Mouse (Mus musculus): ENCODE results near the gene Trpc2. TPM values are rescaled to one million over a fixed set of nuclear protein-coding genes. Genes with fewer than 3 reads are reported as not detected.
A peak's percentile ranks its signal among the peaks of the same experiment; 100 is the strongest.

The Trpc2 gene
- polyA plus RNA-seq, 1 experiment, result not detected

- no peaks in the 10 kb centered on the region for H3K27me3 ChIP-seq (ENCODE audit: control insufficient read depth, insufficient read depth, low read length)
- H3K27ac ChIP-seq (ENCODE audit: control insufficient read depth, insufficient read depth, low read depth, low read length), result no peak overlapping the region
- no peak overlapping the region for H3K4me3 ChIP-seq (ENCODE audit: control insufficient read depth, low read depth, low read length)
- H3K36me3 ChIP-seq (ENCODE audit: control insufficient read depth, insufficient read depth, low read length), result no peaks in the 10 kb centered on the region
- no peak for TF ChIP-seq POLR2A (IDR thresholded peaks at IDR 0.05; ENCODE audit: control insufficient read depth, low read depth, low read length)
- TF ChIP-seq CTCF (IDR thresholded peaks at IDR 0.05; ENCODE audit: control insufficient read depth, insufficient read depth, insufficient replicate concordance, low read depth, low read length), result no peak
- peaks cover 29% of the 10 kb centered on the region for H3K4me1 ChIP-seq (ENCODE audit: control insufficient read depth, insufficient read depth, low read length)
These were observed 19.8 kb downstream of the Trpc2 start for GRCm38 (mm10) chr7:102102696-102103095.

DNA sequence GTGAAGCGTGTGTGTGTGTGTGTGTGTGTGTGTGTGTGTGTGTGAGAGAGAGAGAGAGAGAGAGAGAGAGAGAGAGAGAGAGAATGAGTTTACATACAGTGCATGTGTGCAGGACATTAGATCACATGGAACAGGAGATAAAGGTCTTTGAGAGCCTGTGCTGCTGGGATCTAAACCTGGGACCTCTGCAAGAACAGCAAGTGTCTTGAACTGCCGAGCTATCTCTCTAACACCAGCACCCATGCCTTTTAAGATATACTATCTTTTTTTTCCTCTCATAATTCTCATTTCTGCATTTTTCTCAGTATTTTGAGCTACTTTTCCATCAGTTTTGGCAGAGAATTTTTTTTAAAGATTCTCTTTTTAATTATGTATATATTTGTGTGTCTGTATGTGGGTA, 20.6 kb downstream of the Trpc2 start:
- H3K4me1 ChIP-seq (ENCODE audit: control insufficient read depth, insufficient read depth, low read length), result peaks cover 29% of the 10 kb centered on the region
- H3K27me3 ChIP-seq (ENCODE audit: control insufficient read depth, insufficient read depth, low read length), result no peaks in the 10 kb centered on the region
- no peak overlapping the region for H3K27ac ChIP-seq (ENCODE audit: control insufficient read depth, insufficient read depth, low read depth, low read length)
- no peaks in the 10 kb centered on the region for H3K36me3 ChIP-seq (ENCODE audit: control insufficient read depth, insufficient read depth, low read length)
- H3K4me3 ChIP-seq (ENCODE audit: control insufficient read depth, low read depth, low read length), result no peak overlapping the region
- TF ChIP-seq CTCF (IDR thresholded peaks at IDR 0.05; ENCODE audit: control insufficient read depth, insufficient read depth, insufficient replicate concordance, low read depth, low read length), result no peak
- TF ChIP-seq POLR2A (IDR thresholded peaks at IDR 0.05; ENCODE audit: control insufficient read depth, low read depth, low read length), result no peak

DNA sequence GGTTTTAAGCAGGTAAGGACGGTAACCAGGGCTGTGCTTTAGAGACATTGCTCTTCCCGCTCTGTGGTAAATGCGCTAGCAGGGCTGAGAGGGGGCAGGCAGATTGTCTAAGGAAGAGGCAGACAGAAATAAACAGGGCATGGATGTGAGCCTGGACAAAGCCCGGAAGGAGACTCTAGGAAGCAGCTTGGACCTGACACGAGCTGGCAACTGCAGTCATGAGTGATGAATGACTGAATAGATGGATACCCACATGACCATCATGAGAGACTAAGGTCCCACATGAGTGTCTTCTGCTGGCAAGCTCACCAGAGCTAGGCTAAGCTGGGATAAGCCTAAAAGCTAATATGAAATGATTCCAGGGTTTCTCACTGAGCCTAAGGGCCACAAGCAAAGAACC, 21.2 kb downstream of the Trpc2 start:
- TF ChIP-seq CTCF (IDR thresholded peaks at IDR 0.05; ENCODE audit: control insufficient read depth, insufficient read depth, insufficient replicate concordance, low read depth, low read length) (no peak), POLR2A (IDR thresholded peaks at IDR 0.05; ENCODE audit: control insufficient read depth, low read depth, low read length) (no peak)
- Histone ChIP-seq H3K36me3 (ENCODE audit: control insufficient read depth, insufficient read depth, low read length) (no peaks in the 10 kb centered on the region), H3K4me3 (ENCODE audit: control insufficient read depth, low read depth, low read length) (no peak overlapping the region), H3K27ac (ENCODE audit: control insufficient read depth, insufficient read depth, low read depth, low read length) (no peak overlapping the region), H3K4me1 (ENCODE audit: control insufficient read depth, insufficient read depth, low read length) (peaks cover 24% of the 10 kb centered on the region), H3K27me3 (ENCODE audit: control insufficient read depth, insufficient read depth, low read length) (no peaks in the 10 kb centered on the region)

- no peaks in the 10 kb centered on the region for H3K36me3 ChIP-seq (ENCODE audit: control insufficient read depth, insufficient read depth, low read length)
- H3K4me1 ChIP-seq (ENCODE audit: control insufficient read depth, insufficient read depth, low read length), result peaks cover 9% of the 10 kb centered on the region
- no peaks in the 10 kb centered on the region for H3K27me3 ChIP-seq (ENCODE audit: control insufficient read depth, insufficient read depth, low read length)
- H3K27ac ChIP-seq (ENCODE audit: control insufficient read depth, insufficient read depth, low read depth, low read length), result no peak overlapping the region
- TF ChIP-seq CTCF (IDR thresholded peaks at IDR 0.05; ENCODE audit: control insufficient read depth, insufficient read depth, insufficient replicate concordance, low read depth, low read length) (no peak), POLR2A (IDR thresholded peaks at IDR 0.05; ENCODE audit: control insufficient read depth, low read depth, low read length) (0 out of 2 replicates have a peak, but pooled peaks have one; percentile 18)
- H3K4me3 ChIP-seq (ENCODE audit: control insufficient read depth, low read depth, low read length), result peak overlapping the region; percentile 80
These were observed 23.8 kb downstream of the Trpc2 start for GRCm38 (mm10) chr7:102106700-102107141.

GRCm38 (mm10) chr7:102108206-102108605, 25.3 kb downstream of the Trpc2 start:
- Histone ChIP-seq H3K4me3 (ENCODE audit: control insufficient read depth, low read depth, low read length) (no peak overlapping the region), H3K36me3 (ENCODE audit: control insufficient read depth, insufficient read depth, low read length) (no peaks in the 10 kb centered on the region), H3K27ac (ENCODE audit: control insufficient read depth, insufficient read depth, low read depth, low read length) (no peak overlapping the region), H3K4me1 (ENCODE audit: control insufficient read depth, insufficient read depth, low read length) (peaks cover 12% of the 10 kb centered on the region), H3K27me3 (ENCODE audit: control insufficient read depth, insufficient read depth, low read length) (no peaks in the 10 kb centered on the region)
- no peak for TF ChIP-seq CTCF (IDR thresholded peaks at IDR 0.05; ENCODE audit: control insufficient read depth, insufficient read depth, insufficient replicate concordance, low read depth, low read length)

DNA sequence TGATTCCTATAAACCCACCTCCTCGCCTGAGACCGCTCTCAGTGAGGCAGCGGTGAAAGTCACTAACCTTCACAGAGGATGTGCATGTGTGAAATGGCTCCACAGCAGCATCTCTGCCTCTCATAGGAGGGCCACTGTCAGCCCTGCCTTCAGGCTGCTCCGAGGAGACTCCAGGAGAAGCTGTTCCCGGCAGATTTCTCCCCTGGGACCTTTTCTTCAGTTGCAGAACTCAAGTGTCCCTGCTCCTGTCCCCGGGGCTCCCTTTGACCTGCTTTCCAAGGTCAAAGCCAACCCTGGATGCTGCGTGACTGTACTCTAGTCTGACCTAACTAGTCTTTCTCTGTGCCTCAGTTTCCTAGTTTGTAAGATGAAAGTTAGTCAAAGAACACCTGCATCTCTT, 26.3 kb downstream of the Trpc2 start, which contains the start of gene Art5:
TSS of gene Art5 (minus strand) at position 319 of the 400 bp plus-strand sequence.
- H3K4me1 ChIP-seq (ENCODE audit: control insufficient read depth, insufficient read depth, low read length), result peaks cover 17% of the 10 kb centered on the region
- H3K27me3 ChIP-seq (ENCODE audit: control insufficient read depth, insufficient read depth, low read length), result no peaks in the 10 kb centered on the region
- TF ChIP-seq POLR2A (IDR thresholded peaks at IDR 0.05; ENCODE audit: control insufficient read depth, low read depth, low read length), result no peak
- no peak for TF ChIP-seq CTCF (IDR thresholded peaks at IDR 0.05; ENCODE audit: control insufficient read depth, insufficient read depth, insufficient replicate concordance, low read depth, low read length)

DNA sequence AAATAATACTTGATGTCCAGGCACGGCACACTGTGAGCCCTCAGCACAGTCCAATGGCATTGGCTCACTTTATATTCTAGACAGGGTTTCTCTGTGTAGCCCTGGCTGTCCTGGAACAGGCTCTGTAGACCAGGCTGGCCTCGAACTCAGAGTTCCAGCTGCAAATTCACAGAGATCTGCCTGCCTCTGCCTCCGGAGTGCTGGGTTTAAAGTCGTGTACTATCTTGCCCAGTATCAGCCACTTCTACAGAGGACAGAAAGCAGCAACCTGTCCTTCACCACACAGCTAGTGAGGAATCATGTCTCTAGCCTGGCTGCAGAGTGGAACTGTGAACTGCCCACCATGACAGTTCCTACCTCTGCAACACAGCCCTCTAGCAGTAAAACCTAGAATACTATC, 26.8 kb downstream of the Trpc2 start:
- Histone ChIP-seq H3K36me3 (ENCODE audit: control insufficient read depth, insufficient read depth, low read length) (no peaks in the 10 kb centered on the region), H3K4me3 (ENCODE audit: control insufficient read depth, low read depth, low read length) (no peak overlapping the region), H3K27me3 (ENCODE audit: control insufficient read depth, insufficient read depth, low read length) (no peaks in the 10 kb centered on the region), H3K4me1 (ENCODE audit: control insufficient read depth, insufficient read depth, low read length) (peaks cover 19% of the 10 kb centered on the region), H3K27ac (ENCODE audit: control insufficient read depth, insufficient read depth, low read depth, low read length) (no peak overlapping the region)
- TF ChIP-seq POLR2A (IDR thresholded peaks at IDR 0.05; ENCODE audit: control insufficient read depth, low read depth, low read length) (no peak), CTCF (IDR thresholded peaks at IDR 0.05; ENCODE audit: control insufficient read depth, insufficient read depth, insufficient replicate concordance, low read depth, low read length) (no peak)

More for the DNA sequence above, 26.3 kb downstream of the Trpc2 start, which contains the start of gene Art5:
- H3K27ac ChIP-seq (ENCODE audit: control insufficient read depth, insufficient read depth, low read depth, low read length), result no peak within 1 kb of the TSS
- H3K4me3 ChIP-seq (ENCODE audit: control insufficient read depth, low read depth, low read length), result no peak within 1 kb of the TSS
- H3K36me3 ChIP-seq (ENCODE audit: control insufficient read depth, insufficient read depth, low read length), result no peaks in the 10 kb centered on the region

Data from testis, adult 2 months (tissue).